Mouse (Mus musculus): ENCODE results near the gene Sftpd.

The Sftpd gene

GRCm38 (mm10) chr14:41185059-41185821 lies at the start of gene Sftpd:
Gene Sftpd, minus strand, starts transcription at chr14:41185149.
- DNase-seq (ENCODE audit: low spot score): no peak

- DNase-seq (ENCODE audit: low spot score): no peak
Measured at GRCm38 (mm10) chr14:41198037-41198730, 13.2 kb upstream of the Sftpd start.

GRCm38 (mm10) chr14:41189496-41189895 lies 4.5 kb upstream of the Sftpd start:
- no peak for DNase-seq (ENCODE audit: low spot score)

- DNase-seq (ENCODE audit: low spot score): no peak
Measured at GRCm38 (mm10) chr14:41174802-41175201, 10.1 kb downstream of the Sftpd start.

GRCm38 (mm10) chr14:41170514-41170913 lies 14.4 kb downstream of the Sftpd start:
- no peak for DNase-seq (ENCODE audit: low spot score)

GRCm38 (mm10) chr14:41168567-41168966 lies 16.4 kb downstream of the Sftpd start:
- DNase-seq (ENCODE audit: low spot score): no peak

- no peak for DNase-seq (ENCODE audit: low spot score)
Measured at GRCm38 (mm10) chr14:41167278-41167677, 17.7 kb downstream of the Sftpd start.

- no peak for DNase-seq (ENCODE audit: low spot score)
Measured at GRCm38 (mm10) chr14:41162663-41163062, 22.3 kb downstream of the Sftpd start.

GRCm38 (mm10) chr14:41160743-41161142 lies 24.2 kb downstream of the Sftpd start:
- DNase-seq (ENCODE audit: low spot score): no peak

GRCm38 (mm10) chr14:41160076-41160475 lies 24.9 kb downstream of the Sftpd start:
- no peak for DNase-seq (ENCODE audit: low spot score)

- DNase-seq (ENCODE audit: low spot score): no peak
Measured at GRCm38 (mm10) chr14:41151220-41151898, 33.6 kb downstream of the Sftpd start, which contains the start of gene Mbl1. Gene Mbl1, plus strand, starts transcription at chr14:41151458.

- no peak for DNase-seq (ENCODE audit: low spot score)
Measured at GRCm38 (mm10) chr14:41147356-41147755, 37.6 kb downstream of the Sftpd start.

GRCm38 (mm10) chr14:41146922-41147321 lies 38.0 kb downstream of the Sftpd start:
- no peak for DNase-seq (ENCODE audit: low spot score)

- DNase-seq (ENCODE audit: low spot score): no peak
Measured at GRCm38 (mm10) chr14:41146035-41146434, 38.9 kb downstream of the Sftpd start.

- DNase-seq (ENCODE audit: low spot score): no peak
Measured at GRCm38 (mm10) chr14:41140686-41141085, 44.3 kb downstream of the Sftpd start.

GRCm38 (mm10) chr14:41137006-41137405 lies 47.9 kb downstream of the Sftpd start:
- DNase-seq (ENCODE audit: low spot score): no peak

GRCm38 (mm10) chr14:41131540-41131939 lies 53.4 kb downstream of the Sftpd start, which contains the start of gene Sftpa1:
Gene Sftpa1, plus strand, starts transcription at chr14:41131782.
- DNase-seq (ENCODE audit: low spot score): no peak

GRCm38 (mm10) chr14:41127997-41128396 lies 57.0 kb downstream of the Sftpd start:
- no peak for DNase-seq (ENCODE audit: low spot score)

- no peak for DNase-seq (ENCODE audit: low spot score)
Measured at GRCm38 (mm10) chr14:41124683-41125082, 60.3 kb downstream of the Sftpd start.

Measured in layer of hippocampus, adult 9-10 months (tissue).